Mouse (Mus musculus) heart, adult 2 months (tissue): ENCODE measurements around the gene Oas1f. TPM values are rescaled to one million over a fixed set of nuclear protein-coding genes. Genes with fewer than 3 reads are reported as not detected.

Experiments
- DNase-seq, 2 experiments: peaks; one replicate each; pipeline ENCODE4 v3.0.0; 2021
- H3K27ac ChIP-seq: fragments of 200-600 bp; 2 replicates; pipeline ENCODE4 v1.8.1; 2022
- H3K27me3 ChIP-seq: fragments of 200-500 bp; 2 replicates; pipeline ENCODE4 v1.6.1; 2012; ENCODE audit warnings: mild to moderate bottlenecking, low read length, inconsistent platforms, mixed read lengths; ENCODE audit not compliant: control insufficient read depth, insufficient read depth
- H3K36me3 ChIP-seq: fragments of 200-500 bp; 2 replicates; pipeline ENCODE4 v1.6.1; 2012; ENCODE audit warnings: low read length, inconsistent platforms; ENCODE audit not compliant: control insufficient read depth, insufficient read depth
- H3K4me1 ChIP-seq: fragments of 200-500 bp; 2 replicates; pipeline ENCODE4 v1.6.1; 2011; ENCODE audit warnings: low read length; ENCODE audit not compliant: control insufficient read depth, insufficient read depth
- H3K4me3 ChIP-seq: fragments of 200-600 bp; 2 replicates; pipeline ENCODE4 v1.8.1; 2022
- H3K79me2 ChIP-seq: fragments of 200-500 bp; replicated peaks from 2 replicates; pipeline ENCODE4 v1.6.1; 2012; ENCODE audit warnings: mild to moderate bottlenecking, inconsistent platforms, low read length, moderate library complexity, mixed read lengths; ENCODE audit not compliant: control insufficient read depth, insufficient read depth
- H3K9ac ChIP-seq: fragments of 200-500 bp; 2 replicates; pipeline ENCODE4 v1.6.1; 2012; ENCODE audit warnings: low read depth, mild to moderate bottlenecking, control low read depth, inconsistent platforms, low read length, mixed read lengths
- CTCF ChIP-seq: fragments of 200-600 bp; IDR thresholded peaks from 2 replicates; pipeline ENCODE4 v1.8.1; 2022; ENCODE audit warnings: antibody characterized with exemption, mild to moderate bottlenecking, moderate library complexity
- EP300 ChIP-seq: fragments of 200-500 bp; IDR thresholded peaks from 2 replicates; pipeline ENCODE4 v1.6.1; 2011; ENCODE audit warnings: low read depth, low read length, control low read depth; ENCODE audit not compliant: insufficient read depth
- POLR2A ChIP-seq: fragments of 200-500 bp; IDR thresholded peaks from 2 replicates; pipeline ENCODE4 v1.6.1; 2011; ENCODE audit warnings: mild to moderate bottlenecking, low read depth, low read length, control low read depth; ENCODE audit not compliant: insufficient read depth
- WGBS: fragments of 180-500 bp; shearing (Covaris S2); methylation state at CpG from one replicate; pipeline ENCODE4 v1.1.7; 2018; 5-methylcytosine and 5-hydroxymethylcytosine counted together
- intact Hi-C: fragments of 180-260 bp; cut with DNase I; formaldehyde crosslinking; loops from one replicate; pipeline ENCODE4 v1.15.1; 2025
- polyA plus RNA-seq: library from polyadenylated mRNA; depleted of rRNA; stranded (reverse); fragments of >200 nt; gene quantifications from 2 replicates; pipeline ENCODE4 v1.2.3, GENCODE M21; 2012
- total RNA-seq, 2 experiments: library from RNA; stranded (reverse); gene quantifications; 2 replicates each; pipeline ENCODE4 v1.2.3; 2021

The Oas1f gene
- total and polyA plus RNA-seq, 3 experiments, result not detected

- no peaks in the 10 kb centered on the region for H3K79me2 ChIP-seq
- no peak for DNase-seq
- no peaks in the 10 kb centered on the region for H3K36me3 ChIP-seq
- no peak overlapping the region for H3K4me3 ChIP-seq
- H3K27me3 ChIP-seq, result no peaks in the 10 kb centered on the region
- intact Hi-C loops, result no loop called here
- H3K4me1 ChIP-seq, result no peaks in the 10 kb centered on the region
- H3K27ac ChIP-seq, result no peak overlapping the region
- 18% methylated on average over 17 of the region's 17 CpGs for WGBS
- H3K9ac ChIP-seq, result no peak overlapping the region
- no peak for TF ChIP-seq EP300
- TF ChIP-seq POLR2A, result no peak
- TF ChIP-seq CTCF, result no peak
Observed at GRCm38 (mm10) chr5:120833335-120834280, 13.6 kb upstream of the Oas1f start.

GRCm38 (mm10) chr5:120836731-120837585, 10.2 kb upstream of the Oas1f start:
- intact Hi-C loops, result no loop called here
- whole genome bisulfite sequencing, result 8% methylated on average over 8 of the region's 8 CpGs
- no peak overlapping the region for H3K9ac ChIP-seq
- no peaks in the 10 kb centered on the region for H3K79me2 ChIP-seq
- no peaks in the 10 kb centered on the region for H3K36me3 ChIP-seq
- no peaks in the 10 kb centered on the region for H3K27me3 ChIP-seq
- TF ChIP-seq CTCF (peak; percentile 78), POLR2A (no peak)
- no peak overlapping the region for H3K4me3 ChIP-seq
- H3K27ac ChIP-seq, result no peak overlapping the region
- peak; percentile 17 to 40 for DNase-seq
- no peaks in the 10 kb centered on the region for H3K4me1 ChIP-seq

GRCm38 (mm10) chr5:120844713-120845112, 2.5 kb upstream of the Oas1f start:
- H3K27ac ChIP-seq, result no peak overlapping the region
- H3K9ac ChIP-seq, result no peak overlapping the region
- no peak for TF ChIP-seq CTCF
- TF ChIP-seq POLR2A, result no peak
- no peak for TF ChIP-seq EP300
- DNase-seq, result peak in 1 of 2 experiments; percentile 15
- H3K27me3 ChIP-seq, result no peaks in the 10 kb centered on the region
- intact Hi-C loops, result no loop called here
- H3K36me3 ChIP-seq, result no peaks in the 10 kb centered on the region
- H3K4me3 ChIP-seq, result no peak overlapping the region
- WGBS, result 45% methylated on average over 3 of the region's 3 CpGs
- no peaks in the 10 kb centered on the region for H3K79me2 ChIP-seq
- H3K4me1 ChIP-seq, result no peaks in the 10 kb centered on the region

- Histone ChIP-seq H3K4me3 (no peak overlapping the region), H3K9ac (no peak overlapping the region), H3K27me3 (no peaks in the 10 kb centered on the region), H3K4me1 (no peaks in the 10 kb centered on the region), H3K36me3 (no peaks in the 10 kb centered on the region), H3K27ac (no peak overlapping the region), H3K79me2 (no peaks in the 10 kb centered on the region)
- TF ChIP-seq POLR2A (no peak), CTCF (peak; percentile 71), EP300 (no peak)
- intact Hi-C loops, result no loop called here
- WGBS, result 65% methylated on average over 3 of the region's 3 CpGs
- peak; percentile 21 to 23 for DNase-seq
Observed at GRCm38 (mm10) chr5:120849601-120850136, 2.5 kb downstream of the Oas1f start.

GRCm38 (mm10) chr5:120859241-120859640, 12.1 kb downstream of the Oas1f start:
- Histone ChIP-seq H3K79me2 (no peaks in the 10 kb centered on the region), H3K9ac (no peak overlapping the region), H3K27me3 (no peaks in the 10 kb centered on the region), H3K4me1 (no peaks in the 10 kb centered on the region), H3K36me3 (no peaks in the 10 kb centered on the region), H3K27ac (no peak overlapping the region), H3K4me3 (no peak overlapping the region)
- no peak for DNase-seq
- 45% methylated on average over 2 of the region's 2 CpGs for WGBS
- intact Hi-C loops, result no loop called here
- TF ChIP-seq POLR2A (no peak), CTCF (no peak), EP300 (no peak)
